In genomic region chr13:6741916-6742315, GRCm38 (mm10) we compare ENCODE assay signal across 27 mouse cellular contexts.
DNase-seq lines count a peak whose midpoint lies in the region; ATAC-seq and TF ChIP-seq lines count a peak whose summit lies in the region.
"Had no signal": no experiment of that assay in that cellular context is flagged by ENCODE, and none has a peak within 500 bp of the region (broad histone marks: within the 10 kb centered on the region; RNA-seq: fewer than 3 reads in every experiment).

No protein-coding gene starts in this region.

- H3K27me3 ChIP-seq in hindbrain, embryonic 14.5 days (ENCODE audit: control insufficient read depth, insufficient read depth, low read length): no peaks in the 10 kb centered on the region
- no peaks in the 10 kb centered on the region for H3K27me3 ChIP-seq in hindbrain, embryonic 10.5 days (ENCODE audit: insufficient read depth, poor library complexity, severe bottlenecking)
- no peaks in the 10 kb centered on the region for H3K27me3 ChIP-seq in midbrain, embryonic 11.5 days (ENCODE audit: control insufficient read depth, insufficient read depth, low read length)
- H3K27me3 ChIP-seq in midbrain, embryonic 10.5 days (ENCODE audit: low read depth, poor library complexity, severe bottlenecking): no peaks in the 10 kb centered on the region
- no peaks in the 10 kb centered on the region for H3K27me3 ChIP-seq in midbrain, embryonic 14.5 days (ENCODE audit: control insufficient read depth, insufficient read depth, low read length)
- H3K27me3 ChIP-seq in midbrain, postnatal 0 days (ENCODE audit: insufficient read depth, low read length): no peaks in the 10 kb centered on the region
- H3K27me3 ChIP-seq in kidney, adult 2 months (replicated peaks; ENCODE audit: control insufficient read depth, insufficient read depth, low read length): no peaks in the 10 kb centered on the region
- H3K27me3 ChIP-seq: embryonic facial prominence, embryonic 13.5 days; forebrain, embryonic 12.5 days; forebrain, embryonic 15.5 days; heart, embryonic 13.5 days; hindbrain, embryonic 12.5 days had no signal

- no peaks in the 10 kb centered on the region for H3K36me3 ChIP-seq in hindbrain, embryonic 14.5 days (replicated peaks; ENCODE audit: control insufficient read depth, insufficient read depth)
- H3K36me3 ChIP-seq in hindbrain, embryonic 10.5 days: no peaks in the 10 kb centered on the region
- H3K36me3 ChIP-seq in midbrain, embryonic 11.5 days (ENCODE audit: control insufficient read depth, insufficient read depth, low read length): no peaks in the 10 kb centered on the region
- no peaks in the 10 kb centered on the region for H3K36me3 ChIP-seq in midbrain, embryonic 10.5 days
- H3K36me3 ChIP-seq in midbrain, embryonic 14.5 days (ENCODE audit: control insufficient read depth, insufficient read depth, low read length): no peaks in the 10 kb centered on the region
- no peaks in the 10 kb centered on the region for H3K36me3 ChIP-seq in midbrain, postnatal 0 days (ENCODE audit: insufficient read depth, low read length)
- H3K36me3 ChIP-seq in kidney, adult 2 months (ENCODE audit: control insufficient read depth, insufficient read depth, low read length): no peaks in the 10 kb centered on the region
- H3K36me3 ChIP-seq: embryonic facial prominence, embryonic 13.5 days; forebrain, embryonic 12.5 days; forebrain, embryonic 15.5 days; heart, embryonic 10.5 days; heart, embryonic 13.5 days; hindbrain, embryonic 12.5 days had no signal

- no peak overlapping the region for H3K27ac ChIP-seq in hindbrain, embryonic 14.5 days
- H3K27ac ChIP-seq in hindbrain, embryonic 10.5 days: no peak overlapping the region
- no peak overlapping the region for H3K27ac ChIP-seq in midbrain, embryonic 11.5 days (ENCODE audit: low read depth, low read length)
- H3K27ac ChIP-seq in midbrain, embryonic 10.5 days (replicated peaks): no peak overlapping the region
- H3K27ac ChIP-seq in midbrain, embryonic 14.5 days (replicated peaks; ENCODE audit: low read depth, low read length): no peak overlapping the region
- no peak overlapping the region for H3K27ac ChIP-seq in midbrain, postnatal 0 days (ENCODE audit: low read depth, low read length)
- H3K27ac ChIP-seq in kidney, adult 2 months (ENCODE audit: insufficient read depth, low read depth, low read length): no peak overlapping the region
- H3K27ac ChIP-seq: embryonic facial prominence, embryonic 13.5 days; forebrain, embryonic 12.5 days; forebrain, embryonic 15.5 days; heart, adult 2 months; heart, embryonic 10.5 days; heart, embryonic 13.5 days; hindbrain, embryonic 12.5 days had no signal

- DNase-seq in hindbrain, embryonic 14.5 days (ENCODE audit: low spot score): no peak
- no peak for DNase-seq in hindbrain, embryonic 10.5 days (ENCODE audit: low spot score)
- DNase-seq in midbrain, embryonic 11.5 days (ENCODE audit: low spot score, missing footprints): peak; percentile 53
- no peak for DNase-seq in midbrain, embryonic 10.5 days (ENCODE audit: low spot score)
- DNase-seq in midbrain, embryonic 14.5 days: peak; percentile 13
- DNase-seq in midbrain, postnatal 0 days (ENCODE audit: low spot score): no peak
- DNase-seq in kidney, postnatal 36 days: no peak
- no peak for DNase-seq in kidney, adult 2 months
- DNase-seq: adrenal gland, adult 8-10 months; adrenal gland, postnatal 25 days; cerebellum, adult 11 months; cerebellum, adult 2 months; cerebellum, adult 9-11 months; cerebellum, postnatal 25 days; gastrocnemius, postnatal 10 days; gastrocnemius, postnatal 36 days; heart, adult 2 months; heart, postnatal 14 days; heart, postnatal 4 days had no signal

- H3K4me2 ChIP-seq in hindbrain, embryonic 14.5 days (replicated peaks): no peak overlapping the region
- H3K4me2 ChIP-seq in midbrain, embryonic 11.5 days: no peak overlapping the region
- H3K4me2 ChIP-seq in midbrain, embryonic 14.5 days (ENCODE audit: low read length): no peak overlapping the region
- no peak overlapping the region for H3K4me2 ChIP-seq in midbrain, postnatal 0 days (ENCODE audit: low read depth, low read length, poor library complexity, severe bottlenecking)
- H3K4me2 ChIP-seq: embryonic facial prominence, embryonic 13.5 days; forebrain, embryonic 12.5 days; forebrain, embryonic 15.5 days; heart, embryonic 13.5 days; hindbrain, embryonic 12.5 days had no signal

- TF ChIP-seq POLR2A in kidney, adult 2 months (IDR thresholded peaks at IDR 0.05; ENCODE audit: low read depth, low read length): no peak

- H3K9me3 ChIP-seq in hindbrain, embryonic 14.5 days (ENCODE audit: control insufficient read depth, low read length): no peaks in the 10 kb centered on the region
- no peaks in the 10 kb centered on the region for H3K9me3 ChIP-seq in hindbrain, embryonic 10.5 days
- no peaks in the 10 kb centered on the region for H3K9me3 ChIP-seq in midbrain, embryonic 11.5 days (ENCODE audit: control insufficient read depth, low read length)
- H3K9me3 ChIP-seq in midbrain, embryonic 10.5 days (replicated peaks): no peaks in the 10 kb centered on the region
- no peaks in the 10 kb centered on the region for H3K9me3 ChIP-seq in midbrain, embryonic 14.5 days (ENCODE audit: control insufficient read depth, low read length)
- no peaks in the 10 kb centered on the region for H3K9me3 ChIP-seq in midbrain, postnatal 0 days (ENCODE audit: low read length)
- H3K9me3 ChIP-seq: embryonic facial prominence, embryonic 13.5 days; forebrain, embryonic 12.5 days; forebrain, embryonic 15.5 days; heart, embryonic 10.5 days; heart, embryonic 13.5 days; hindbrain, embryonic 12.5 days had no signal

- peak; percentile 25; the same call in 1 of the 2 replicates for ATAC-seq in hindbrain, embryonic 14.5 days (ENCODE audit: low FRiP score)
- no peak for ATAC-seq in midbrain, embryonic 11.5 days (ENCODE audit: low FRiP score)
- no peak for ATAC-seq in midbrain, embryonic 14.5 days (ENCODE audit: low FRiP score, low TSS enrichment)
- ATAC-seq in midbrain, postnatal 0 days (ENCODE audit: low FRiP score): 0 out of 2 replicates have a peak, but pooled peaks have one; percentile 34
- ATAC-seq: activated CD4-positive, CD25-positive, alpha-beta regulatory T cell, adult 4 months; forebrain, embryonic 15.5 days had no signal

- H3K4me3 ChIP-seq in hindbrain, embryonic 14.5 days (replicated peaks; ENCODE audit: low read length): no peak overlapping the region
- H3K4me3 ChIP-seq in hindbrain, embryonic 10.5 days: no peak overlapping the region
- H3K4me3 ChIP-seq in midbrain, embryonic 11.5 days (ENCODE audit: low read depth, low read length): no peak overlapping the region
- H3K4me3 ChIP-seq in midbrain, embryonic 10.5 days: no peak overlapping the region
- no peak overlapping the region for H3K4me3 ChIP-seq in midbrain, embryonic 14.5 days (replicated peaks; ENCODE audit: low read depth, low read length)
- H3K4me3 ChIP-seq in midbrain, postnatal 0 days (ENCODE audit: low read depth, low read length): no peak overlapping the region
- no peak overlapping the region for H3K4me3 ChIP-seq in kidney, adult 2 months (ENCODE audit: insufficient read depth, low read depth, low read length)
- H3K4me3 ChIP-seq: embryonic facial prominence, embryonic 13.5 days; erythroblast, embryonic 14.5 days; forebrain, embryonic 12.5 days; forebrain, embryonic 15.5 days; heart, adult 2 months; heart, embryonic 10.5 days; heart, embryonic 13.5 days; hindbrain, embryonic 12.5 days had no signal

- H3K4me1 ChIP-seq in hindbrain, embryonic 14.5 days (replicated peaks; ENCODE audit: control insufficient read depth, insufficient read depth, low read length): no peaks in the 10 kb centered on the region
- H3K4me1 ChIP-seq in hindbrain, embryonic 10.5 days (replicated peaks): peaks cover 4% of the 10 kb centered on the region; the same call in 1 of the 2 replicates
- no peaks in the 10 kb centered on the region for H3K4me1 ChIP-seq in midbrain, embryonic 11.5 days (ENCODE audit: control insufficient read depth, insufficient read depth, low read length)
- H3K4me1 ChIP-seq in midbrain, embryonic 10.5 days: peaks cover 6% of the 10 kb centered on the region; the same call in 1 of the 2 replicates
- H3K4me1 ChIP-seq in midbrain, embryonic 14.5 days (ENCODE audit: control insufficient read depth, insufficient read depth, low read length): no peaks in the 10 kb centered on the region
- H3K4me1 ChIP-seq in midbrain, postnatal 0 days (ENCODE audit: insufficient read depth, low read length): no peaks in the 10 kb centered on the region
- no peaks in the 10 kb centered on the region for H3K4me1 ChIP-seq in kidney, adult 2 months (ENCODE audit: control insufficient read depth, insufficient read depth, low read length)
- H3K4me1 ChIP-seq: embryonic facial prominence, embryonic 13.5 days; forebrain, embryonic 12.5 days; forebrain, embryonic 15.5 days; heart, embryonic 10.5 days; heart, embryonic 13.5 days; hindbrain, embryonic 12.5 days had no signal

- no peak overlapping the region for H3K9ac ChIP-seq in hindbrain, embryonic 14.5 days
- no peak overlapping the region for H3K9ac ChIP-seq in midbrain, embryonic 11.5 days (ENCODE audit: low read length)
- no peak overlapping the region for H3K9ac ChIP-seq in midbrain, embryonic 14.5 days (replicated peaks; ENCODE audit: low read length)
- no peak overlapping the region for H3K9ac ChIP-seq in midbrain, postnatal 0 days (replicated peaks; ENCODE audit: low read length, poor library complexity, severe bottlenecking)
- H3K9ac ChIP-seq: embryonic facial prominence, embryonic 13.5 days; forebrain, embryonic 12.5 days; forebrain, embryonic 15.5 days; heart, embryonic 13.5 days; hindbrain, embryonic 12.5 days had no signal

- TF ChIP-seq CTCF in midbrain, postnatal 0 days (IDR thresholded peaks at IDR 0.05): no peak
- TF ChIP-seq CTCF in kidney, adult 2 months (conservative IDR thresholded peaks at IDR 0.05; ENCODE audit: insufficient read depth, insufficient read length, low read depth, low read length): no peak

- WGBS in hindbrain, embryonic 14.5 days: 78% methylated on average over 4 of the region's 4 CpGs
- WGBS in hindbrain, embryonic 10.5 days: 86% methylated on average over 4 of the region's 4 CpGs
- WGBS in midbrain, embryonic 11.5 days: 79% methylated on average over 4 of the region's 4 CpGs
- WGBS in midbrain, embryonic 10.5 days: 90% methylated on average over 4 of the region's 4 CpGs
- WGBS in midbrain, embryonic 14.5 days: 72% methylated on average over 4 of the region's 4 CpGs
- 59% methylated on average over 4 of the region's 4 CpGs for WGBS in midbrain, postnatal 0 days
- WGBS in kidney, adult 2 months: 72% methylated on average over 4 of the region's 4 CpGs

Comparison
In these comparisons a context has a peak if more than half of its experiments do, and no peak if none do; other contexts are left out.
1. ATAC-seq: peak in hindbrain, embryonic 14.5 days (single experiment) and midbrain, postnatal 0 days (single experiment); none in midbrain, embryonic 11.5 days (single experiment) and midbrain, embryonic 14.5 days (single experiment).
2. DNase-seq: peak in midbrain, embryonic 11.5 days (single experiment) and midbrain, embryonic 14.5 days (single experiment); none in hindbrain, embryonic 14.5 days (single experiment), hindbrain, embryonic 10.5 days (single experiment), midbrain, embryonic 10.5 days (single experiment), midbrain, postnatal 0 days (single experiment), kidney, postnatal 36 days (0 of 2) and kidney, adult 2 months (single experiment).